Mouse (Mus musculus): ENCODE results near the gene Gm1604a. TPM values are rescaled to one million over a fixed set of nuclear protein-coding genes. Genes with fewer than 3 reads are reported as not detected.
"Not testable (repeated sequence)": the region's sequence is repeated elsewhere in the genome, so short reads cannot be mapped to it uniquely, and the experiment has no call there.

Gene Gm1604a
- polyA plus RNA-seq (2012; rRNA removed): not detected in 2 replicates

DNA sequence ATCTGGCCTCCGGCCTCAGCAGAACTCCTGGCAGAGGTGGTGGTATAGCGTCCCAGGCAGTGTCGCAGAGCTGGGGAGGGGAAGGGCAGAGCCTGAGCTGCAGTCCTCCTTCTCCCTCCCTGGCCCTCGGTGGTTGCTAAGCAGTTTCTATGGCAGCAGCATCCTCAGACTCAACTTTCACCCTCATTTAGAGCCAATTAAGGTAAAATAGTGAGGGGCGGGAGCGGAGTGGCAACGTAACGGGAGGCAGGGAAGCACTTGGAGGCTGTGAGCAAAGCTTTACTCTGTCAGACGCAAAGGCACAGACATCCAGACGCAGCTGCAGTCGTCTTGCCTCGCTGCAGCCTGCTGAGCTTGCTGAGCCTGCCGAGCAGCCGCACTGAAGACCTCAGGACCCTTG lies at the start of gene Gm1604a:
Gm1604a (plus strand) TSS at position 312 of the 400 bp plus-strand sequence.
- WGBS: 30% methylated on average over 6 of the region's 14 CpGs
- not testable (repeated sequence) for H3K4me3 ChIP-seq (ENCODE audit: low read depth, low read length); H3K4me1 ChIP-seq (ENCODE audit: control insufficient read depth, insufficient read depth, insufficient read length, low read length); H3K27ac ChIP-seq (ENCODE audit: insufficient read depth, low read depth, low read length); H3K27me3 ChIP-seq (ENCODE audit: control insufficient read depth, insufficient read depth, low read length); H3K36me3 ChIP-seq (ENCODE audit: control insufficient read depth, insufficient read depth, low read length)

DNA sequence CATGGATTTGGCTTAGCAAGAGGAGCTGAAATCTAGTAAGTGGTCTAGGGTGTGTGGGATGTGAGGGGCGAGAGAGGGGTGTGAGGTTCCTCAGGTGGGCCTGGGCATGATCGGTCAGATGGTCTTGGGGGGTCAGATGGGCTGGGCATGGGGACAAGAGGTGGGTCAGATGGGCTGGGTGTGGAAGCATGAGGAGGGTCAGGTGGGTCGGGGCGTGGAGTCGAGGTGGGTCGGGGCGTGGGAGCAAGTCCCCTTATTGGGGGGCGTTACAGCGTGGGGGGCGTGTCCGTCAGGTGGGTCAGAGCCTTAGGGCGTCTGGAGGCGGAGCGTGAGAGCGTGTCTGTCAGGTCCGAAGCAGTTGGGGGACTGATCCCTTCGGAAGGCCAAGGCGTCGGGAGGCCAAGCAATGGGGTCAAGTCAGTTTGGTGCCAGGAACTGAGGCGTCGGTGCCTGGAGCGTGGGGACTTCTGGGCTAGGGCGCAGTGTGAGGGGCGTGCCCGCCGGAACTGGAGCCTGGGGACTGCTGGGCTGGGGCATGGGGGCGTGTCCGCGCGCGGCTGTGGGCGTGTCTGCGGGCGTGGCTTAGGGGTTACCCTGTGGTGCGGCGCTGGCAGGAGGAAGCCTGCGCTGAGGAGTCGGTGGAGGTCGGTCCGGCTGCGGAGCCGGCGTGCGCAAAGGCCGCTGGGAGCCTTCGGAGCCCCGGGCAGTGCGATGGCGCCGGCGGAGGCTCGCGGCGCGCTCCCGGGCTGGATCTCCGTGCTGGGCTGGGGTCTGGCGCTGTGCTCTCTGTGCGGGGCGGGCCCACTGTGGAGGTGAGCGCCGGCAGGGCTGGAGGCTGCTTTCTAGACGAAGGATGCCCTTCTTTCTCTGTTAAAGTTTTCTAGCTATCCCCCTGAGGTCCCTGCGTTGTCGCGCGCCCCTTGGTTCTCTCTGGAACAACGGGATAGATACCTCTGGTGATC lies 46.8 kb upstream of the Gm1604a start, which contains the start of gene Gm49721:
Gm49721 (plus strand) TSS at position 618 of the 962 bp plus-strand sequence.
- H3K36me3 ChIP-seq (ENCODE audit: control insufficient read depth, insufficient read depth, low read length); H3K27me3 ChIP-seq (ENCODE audit: control insufficient read depth, insufficient read depth, low read length); H3K4me1 ChIP-seq (ENCODE audit: control insufficient read depth, insufficient read depth, insufficient read length, low read length): not testable (repeated sequence)
- H3K27ac ChIP-seq (ENCODE audit: insufficient read depth, low read depth, low read length): peak within 1 kb of the TSS; percentile 65; the same call in 1 of the 2 replicates
- 2% methylated on average over 54 of the region's 68 CpGs for WGBS
- H3K4me3 ChIP-seq (ENCODE audit: low read depth, low read length): peak within 1 kb of the TSS; percentile 83

GRCm38 (mm10) chr17:6979380-6979779 lies 46.0 kb upstream of the Gm1604a start:
- H3K4me1 ChIP-seq (ENCODE audit: control insufficient read depth, insufficient read depth, insufficient read length, low read length); H3K27ac ChIP-seq (ENCODE audit: insufficient read depth, low read depth, low read length); H3K27me3 ChIP-seq (ENCODE audit: control insufficient read depth, insufficient read depth, low read length); H3K36me3 ChIP-seq (ENCODE audit: control insufficient read depth, insufficient read depth, low read length): not testable (repeated sequence)
- WGBS: 5% methylated on average over 5 of the region's 5 CpGs
- H3K4me3 ChIP-seq (ENCODE audit: low read depth, low read length): peak overlapping the region; percentile 49

- not testable (repeated sequence) for H3K36me3 ChIP-seq (ENCODE audit: control insufficient read depth, insufficient read depth, low read length); H3K4me3 ChIP-seq (ENCODE audit: low read depth, low read length); H3K4me1 ChIP-seq (ENCODE audit: control insufficient read depth, insufficient read depth, insufficient read length, low read length); H3K27ac ChIP-seq (ENCODE audit: insufficient read depth, low read depth, low read length); H3K27me3 ChIP-seq (ENCODE audit: control insufficient read depth, insufficient read depth, low read length)
- 90% methylated on average over 5 of the region's 8 CpGs for WGBS
Observed at GRCm38 (mm10) chr17:6980144-6980543, 45.2 kb upstream of the Gm1604a start.

DNA sequence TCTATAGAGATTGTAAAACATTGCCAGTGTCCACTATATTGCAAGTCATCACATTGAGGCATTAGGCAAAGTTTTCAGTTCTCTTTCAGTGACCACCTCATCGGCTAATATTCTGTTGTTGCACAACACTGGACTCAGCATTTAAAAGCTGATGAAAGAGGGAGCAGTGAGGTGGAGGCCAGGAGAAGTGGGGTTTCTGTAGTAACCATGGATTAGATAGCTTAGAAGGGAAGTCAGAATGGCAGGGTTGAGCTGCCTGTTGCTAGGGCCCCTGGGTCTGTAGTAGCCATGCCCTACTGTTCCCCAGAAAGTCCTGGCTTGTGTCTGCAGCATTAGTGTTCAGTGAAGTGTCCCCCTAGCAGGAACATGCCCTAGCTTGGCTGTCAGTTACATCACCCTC lies 39.2 kb upstream of the Gm1604a start:
- H3K27me3 ChIP-seq (ENCODE audit: control insufficient read depth, insufficient read depth, low read length); H3K4me1 ChIP-seq (ENCODE audit: control insufficient read depth, insufficient read depth, insufficient read length, low read length); H3K36me3 ChIP-seq (ENCODE audit: control insufficient read depth, insufficient read depth, low read length); H3K27ac ChIP-seq (ENCODE audit: insufficient read depth, low read depth, low read length); H3K4me3 ChIP-seq (ENCODE audit: low read depth, low read length): not testable (repeated sequence)
- WGBS: 91% methylated on average over 1 of the region's 1 CpGs

- WGBS: no CpG with 5 or more reads among the region's 6 CpGs
- not testable (repeated sequence) for H3K27ac ChIP-seq (ENCODE audit: insufficient read depth, low read depth, low read length); H3K27me3 ChIP-seq (ENCODE audit: control insufficient read depth, insufficient read depth, low read length); H3K36me3 ChIP-seq (ENCODE audit: control insufficient read depth, insufficient read depth, low read length); H3K4me1 ChIP-seq (ENCODE audit: control insufficient read depth, insufficient read depth, insufficient read length, low read length); H3K4me3 ChIP-seq (ENCODE audit: low read depth, low read length)
Observed at GRCm38 (mm10) chr17:6995504-6995903, 29.9 kb upstream of the Gm1604a start.

GRCm38 (mm10) chr17:6996826-6997225 lies 28.5 kb upstream of the Gm1604a start:
- not testable (repeated sequence) for H3K27me3 ChIP-seq (ENCODE audit: control insufficient read depth, insufficient read depth, low read length); H3K27ac ChIP-seq (ENCODE audit: insufficient read depth, low read depth, low read length); H3K4me1 ChIP-seq (ENCODE audit: control insufficient read depth, insufficient read depth, insufficient read length, low read length); H3K4me3 ChIP-seq (ENCODE audit: low read depth, low read length); H3K36me3 ChIP-seq (ENCODE audit: control insufficient read depth, insufficient read depth, low read length)
- 60% methylated on average over 8 of the region's 8 CpGs for WGBS

GRCm38 (mm10) chr17:6997778-6998490 lies 27.4 kb upstream of the Gm1604a start:
- not testable (repeated sequence) for H3K4me3 ChIP-seq (ENCODE audit: low read depth, low read length); H3K27ac ChIP-seq (ENCODE audit: insufficient read depth, low read depth, low read length); H3K4me1 ChIP-seq (ENCODE audit: control insufficient read depth, insufficient read depth, insufficient read length, low read length); H3K27me3 ChIP-seq (ENCODE audit: control insufficient read depth, insufficient read depth, low read length); H3K36me3 ChIP-seq (ENCODE audit: control insufficient read depth, insufficient read depth, low read length)
- WGBS: 71% methylated on average over 1 of the region's 7 CpGs

GRCm38 (mm10) chr17:7001790-7002585 lies 23.4 kb upstream of the Gm1604a start:
- not testable (repeated sequence) for H3K36me3 ChIP-seq (ENCODE audit: control insufficient read depth, insufficient read depth, low read length); H3K27ac ChIP-seq (ENCODE audit: insufficient read depth, low read depth, low read length); H3K4me3 ChIP-seq (ENCODE audit: low read depth, low read length); H3K4me1 ChIP-seq (ENCODE audit: control insufficient read depth, insufficient read depth, insufficient read length, low read length); H3K27me3 ChIP-seq (ENCODE audit: control insufficient read depth, insufficient read depth, low read length)
- WGBS: 87% methylated on average over 9 of the region's 12 CpGs

- WGBS: no CpG with 5 or more reads among the region's 3 CpGs
- H3K27ac ChIP-seq (ENCODE audit: insufficient read depth, low read depth, low read length); H3K4me1 ChIP-seq (ENCODE audit: control insufficient read depth, insufficient read depth, insufficient read length, low read length): not testable (repeated sequence)
Observed at GRCm38 (mm10) chr17:7003392-7003791, 22.0 kb upstream of the Gm1604a start.

DNA sequence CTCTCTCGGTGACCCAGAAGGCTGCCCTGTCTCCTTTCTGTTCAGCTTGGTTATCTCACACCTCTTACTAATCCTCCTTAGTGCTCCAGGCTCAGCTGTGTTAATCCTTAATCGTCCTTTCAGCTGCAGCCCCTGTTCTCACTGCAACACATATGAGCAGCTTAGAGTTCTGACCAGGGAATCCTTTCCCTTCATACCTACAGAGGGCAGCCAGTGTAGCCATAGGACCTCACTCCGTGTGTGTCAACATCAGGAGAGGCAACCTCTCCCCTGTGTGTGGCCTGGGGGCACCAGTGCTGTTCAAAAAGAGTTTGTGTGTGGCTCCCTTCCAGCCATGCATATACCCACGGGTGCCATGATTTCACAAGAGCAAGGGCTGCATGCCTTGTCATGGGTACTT lies 19.7 kb upstream of the Gm1604a start:
- not testable (repeated sequence) for H3K27ac ChIP-seq (ENCODE audit: insufficient read depth, low read depth, low read length); H3K36me3 ChIP-seq (ENCODE audit: control insufficient read depth, insufficient read depth, low read length); H3K4me1 ChIP-seq (ENCODE audit: control insufficient read depth, insufficient read depth, insufficient read length, low read length); H3K4me3 ChIP-seq (ENCODE audit: low read depth, low read length); H3K27me3 ChIP-seq (ENCODE audit: control insufficient read depth, insufficient read depth, low read length)
- WGBS: 71% methylated on average over 3 of the region's 4 CpGs

More at GRCm38 (mm10) chr17:7003392-7003791, 22.0 kb upstream of the Gm1604a start:
- not testable (repeated sequence) for H3K36me3 ChIP-seq (ENCODE audit: control insufficient read depth, insufficient read depth, low read length); H3K4me3 ChIP-seq (ENCODE audit: low read depth, low read length); H3K27me3 ChIP-seq (ENCODE audit: control insufficient read depth, insufficient read depth, low read length)
